ENCODE assay signal across 33 mouse cellular contexts in the genomic region with DNA sequence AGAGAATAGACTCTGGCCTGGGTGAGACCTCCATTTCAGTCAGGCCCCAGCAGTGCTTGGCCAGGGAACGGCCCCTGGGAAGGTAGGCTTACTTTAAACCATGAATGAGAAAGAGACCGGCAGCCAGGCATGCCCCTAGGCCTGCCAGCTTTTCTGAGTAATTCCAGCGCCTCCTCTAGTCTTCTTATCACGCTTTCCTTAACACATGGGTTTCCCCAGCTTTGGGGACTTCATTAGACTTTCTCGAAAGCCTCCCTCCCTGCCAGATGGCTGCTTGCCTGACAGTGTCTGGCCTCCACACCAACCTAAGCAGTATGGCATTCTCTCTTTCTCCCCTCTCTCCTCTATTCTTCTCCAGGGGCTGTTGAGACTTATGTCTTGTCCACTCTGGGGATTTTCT. TPM values are rescaled to one million over a fixed set of nuclear protein-coding genes. Genes with fewer than 3 reads are reported as not detected.
DNase-seq lines count a peak whose midpoint lies in the region; ATAC-seq and TF ChIP-seq lines count a peak whose summit lies in the region.
"Had no signal": no experiment of that assay in that cellular context is flagged by ENCODE, and none has a peak within 500 bp of the region (broad histone marks: within the 10 kb centered on the region; RNA-seq: fewer than 3 reads in every experiment).

No protein-coding gene starts in this region.

- no peaks in the 10 kb centered on the region for H3K4me1 ChIP-seq in forebrain, embryonic 14.5 days (ENCODE audit: control insufficient read depth, insufficient read depth, low read length)
- H3K4me1 ChIP-seq in forebrain, embryonic 11.5 days (replicated peaks; ENCODE audit: control insufficient read depth, insufficient read depth, low read length): no peaks in the 10 kb centered on the region
- H3K4me1 ChIP-seq in hindbrain, postnatal 0 days (ENCODE audit: insufficient read depth, low read length): no peaks in the 10 kb centered on the region
- no peaks in the 10 kb centered on the region for H3K4me1 ChIP-seq in hindbrain, embryonic 14.5 days (replicated peaks; ENCODE audit: control insufficient read depth, insufficient read depth, low read length)
- H3K4me1 ChIP-seq: hindbrain, embryonic 13.5 days; kidney, embryonic 15.5 days; limb, embryonic 15.5 days; liver, embryonic 13.5 days; neural tube, embryonic 12.5 days had no signal

- no peak for TF ChIP-seq POLR2A in brain, embryonic 14.5 days (IDR thresholded peaks at IDR 0.05; ENCODE audit: borderline replicate concordance, extremely low read depth, insufficient read depth, insufficient read length, poor library complexity, severe bottlenecking)

- DNase-seq in forebrain, embryonic 14.5 days (ENCODE audit: low spot score): peak; percentile 76
- DNase-seq in forebrain, embryonic 11.5 days (ENCODE audit: low spot score): no peak
- peak; percentile 54 for DNase-seq in hindbrain, postnatal 0 days (ENCODE audit: low spot score)
- no peak for DNase-seq in hindbrain, embryonic 14.5 days (ENCODE audit: low spot score)
- DNase-seq in MN1 (ENCODE audit: low spot score): peak; percentile 9
- peak; percentile 86 for DNase-seq in brain, embryonic 14.5 days (ENCODE audit: low read depth)
- DNase-seq in gastrocnemius, postnatal 4 days (ENCODE audit: low spot score in 2 of 2): no peak
- no peak for DNase-seq in adipocyte (ENCODE audit: low spot score)
- DNase-seq: adrenal gland, postnatal 36 days; B cell, adult 2 months; cerebellum, adult 9-11 months; gastrocnemius, postnatal 14 days; kidney, adult 18-20 months; kidney, postnatal 25 days; liver, embryonic 13.5 days; lung, adult 18-20 months; right cerebral cortex, adult 18-20 months; spleen, adult 18-20 months; thymus, postnatal 14 days had no signal

- WGBS in forebrain, embryonic 14.5 days: 38% methylated on average over 5 of the region's 5 CpGs
- 69% methylated on average over 5 of the region's 5 CpGs for WGBS in forebrain, embryonic 11.5 days
- 48% methylated on average over 5 of the region's 5 CpGs for WGBS in hindbrain, postnatal 0 days
- 64% methylated on average over 5 of the region's 5 CpGs for WGBS in hindbrain, embryonic 14.5 days

- no peaks in the 10 kb centered on the region for H3K9me3 ChIP-seq in forebrain, embryonic 14.5 days (replicated peaks; ENCODE audit: control insufficient read depth, low read length)
- H3K9me3 ChIP-seq in forebrain, embryonic 11.5 days (ENCODE audit: control insufficient read depth, low read length): no peaks in the 10 kb centered on the region
- H3K9me3 ChIP-seq in hindbrain, postnatal 0 days (ENCODE audit: low read length): no peaks in the 10 kb centered on the region
- no peaks in the 10 kb centered on the region for H3K9me3 ChIP-seq in hindbrain, embryonic 14.5 days (ENCODE audit: control insufficient read depth, low read length)
- H3K9me3 ChIP-seq: heart, embryonic 13.5 days; hindbrain, embryonic 13.5 days; kidney, embryonic 15.5 days; limb, embryonic 10.5 days; limb, embryonic 15.5 days; liver, embryonic 13.5 days; neural tube, embryonic 12.5 days had no signal

- no peak overlapping the region for H3K27ac ChIP-seq in forebrain, embryonic 14.5 days (ENCODE audit: low read depth, low read length)
- H3K27ac ChIP-seq in forebrain, embryonic 11.5 days (ENCODE audit: low read depth, low read length): no peak overlapping the region
- H3K27ac ChIP-seq in hindbrain, postnatal 0 days: no peak overlapping the region
- H3K27ac ChIP-seq in hindbrain, embryonic 14.5 days: no peak overlapping the region
- H3K27ac ChIP-seq: heart, embryonic 13.5 days; hindbrain, embryonic 13.5 days; kidney, embryonic 15.5 days; limb, embryonic 10.5 days; limb, embryonic 15.5 days; liver, embryonic 13.5 days; macrophage; neural tube, embryonic 12.5 days had no signal

- TF ChIP-seq CTCF in hindbrain, postnatal 0 days (IDR thresholded peaks at IDR 0.05; ENCODE audit: low read depth): no peak
- TF ChIP-seq CTCF in brain, embryonic 14.5 days (IDR thresholded peaks at IDR 0.05; ENCODE audit: borderline replicate concordance, extremely low read depth, insufficient read depth, insufficient read length): no peak

- no peak overlapping the region for H3K9ac ChIP-seq in forebrain, embryonic 14.5 days (ENCODE audit: low read length)
- no peak overlapping the region for H3K9ac ChIP-seq in forebrain, embryonic 11.5 days (ENCODE audit: low read length)
- H3K9ac ChIP-seq in hindbrain, postnatal 0 days (replicated peaks; ENCODE audit: low read length): no peak overlapping the region
- H3K9ac ChIP-seq in hindbrain, embryonic 14.5 days: no peak overlapping the region
- H3K9ac ChIP-seq: heart, embryonic 13.5 days; hindbrain, embryonic 13.5 days; kidney, embryonic 15.5 days; limb, embryonic 15.5 days; liver, embryonic 13.5 days; neural tube, embryonic 12.5 days had no signal

- H3K4me2 ChIP-seq in forebrain, embryonic 14.5 days (ENCODE audit: low read length): no peak overlapping the region
- no peak overlapping the region for H3K4me2 ChIP-seq in forebrain, embryonic 11.5 days (ENCODE audit: low read depth, low read length, severe bottlenecking)
- H3K4me2 ChIP-seq in hindbrain, postnatal 0 days (ENCODE audit: low read depth, low read length): no peak overlapping the region
- no peak overlapping the region for H3K4me2 ChIP-seq in hindbrain, embryonic 14.5 days (replicated peaks)
- H3K4me2 ChIP-seq: heart, embryonic 13.5 days; hindbrain, embryonic 13.5 days; kidney, embryonic 15.5 days; limb, embryonic 15.5 days; liver, embryonic 13.5 days; neural tube, embryonic 12.5 days had no signal

- no peak overlapping the region for H3K4me3 ChIP-seq in forebrain, embryonic 14.5 days (ENCODE audit: low read depth, low read length)
- no peak overlapping the region for H3K4me3 ChIP-seq in forebrain, embryonic 11.5 days (ENCODE audit: low read depth, low read length)
- no peak overlapping the region for H3K4me3 ChIP-seq in hindbrain, postnatal 0 days (ENCODE audit: low read length)
- no peak overlapping the region for H3K4me3 ChIP-seq in hindbrain, embryonic 14.5 days (replicated peaks; ENCODE audit: low read length)
- H3K4me3 ChIP-seq: erythroblast, embryonic 14.5 days; heart, embryonic 13.5 days; hindbrain, embryonic 13.5 days; kidney, embryonic 15.5 days; limb, embryonic 10.5 days; limb, embryonic 15.5 days; liver, embryonic 13.5 days; myocyte; neural tube, embryonic 12.5 days had no signal

- no peaks in the 10 kb centered on the region for H3K27me3 ChIP-seq in forebrain, embryonic 14.5 days (replicated peaks; ENCODE audit: control insufficient read depth, insufficient read depth, low read length)
- no peaks in the 10 kb centered on the region for H3K27me3 ChIP-seq in forebrain, embryonic 11.5 days (ENCODE audit: control insufficient read depth, insufficient read depth, low read length)
- H3K27me3 ChIP-seq in hindbrain, postnatal 0 days (ENCODE audit: insufficient read depth, low read length): no peaks in the 10 kb centered on the region
- H3K27me3 ChIP-seq in hindbrain, embryonic 14.5 days (ENCODE audit: control insufficient read depth, insufficient read depth, low read length): no peaks in the 10 kb centered on the region
- H3K27me3 ChIP-seq: heart, embryonic 13.5 days; hindbrain, embryonic 13.5 days; kidney, embryonic 15.5 days; limb, embryonic 15.5 days; liver, embryonic 13.5 days; neural tube, embryonic 12.5 days; Patski had no signal

- no peaks in the 10 kb centered on the region for H3K36me3 ChIP-seq in forebrain, embryonic 14.5 days (ENCODE audit: control insufficient read depth, insufficient read depth, low read length)
- no peaks in the 10 kb centered on the region for H3K36me3 ChIP-seq in forebrain, embryonic 11.5 days (ENCODE audit: control insufficient read depth, insufficient read depth, low read length)
- no peaks in the 10 kb centered on the region for H3K36me3 ChIP-seq in hindbrain, postnatal 0 days (ENCODE audit: insufficient read depth, low read length)
- H3K36me3 ChIP-seq in hindbrain, embryonic 14.5 days (replicated peaks; ENCODE audit: control insufficient read depth, insufficient read depth): no peaks in the 10 kb centered on the region
- H3K36me3 ChIP-seq: heart, embryonic 13.5 days; hindbrain, embryonic 13.5 days; kidney, embryonic 15.5 days; limb, embryonic 10.5 days; limb, embryonic 15.5 days; liver, embryonic 13.5 days; neural tube, embryonic 12.5 days had no signal

- ATAC-seq in forebrain, embryonic 14.5 days: peak; percentile 72; the same call in 1 of the 2 replicates
- ATAC-seq in forebrain, embryonic 11.5 days (replicated peaks; ENCODE audit: low FRiP score): no peak
- ATAC-seq in hindbrain, postnatal 0 days: no peak
- ATAC-seq in hindbrain, embryonic 14.5 days (ENCODE audit: low FRiP score): no peak
- ATAC-seq: inflammation-experienced regulatory T-cells, adult 6 months; lung, postnatal 0 days; midbrain, embryonic 16.5 days; Patski had no signal

RNA-seq across cellular contexts. Expression of gene Slit3, which starts 24.5 kb away (rescaled TPM):
- 2.3 and 2.4 TPM in 2 replicates for polyA plus RNA-seq in forebrain, embryonic 14.5 days (2014; fragmentation: Nextera tagmentation; extraction: Ambion mirVana)
- polyA plus RNA-seq in forebrain, embryonic 11.5 days (2014; fragmentation: Nextera tagmentation; extraction: Ambion mirVana): 7.4 TPM in 2 replicates
- 13.4 and 15.1 TPM in 2 replicates for total RNA-seq in hindbrain, postnatal 0 days (2014; rRNA removed)
- polyA plus RNA-seq in hindbrain, postnatal 0 days (2015; fragmentation: Nextera tagmentation; extraction: Ambion mirVana): 4.7 and 4.9 TPM in 2 replicates
- polyA plus RNA-seq in hindbrain, embryonic 14.5 days (2014; fragmentation: Nextera tagmentation; extraction: Ambion mirVana): 10.2 and 14.3 TPM in 2 replicates
- polyA plus RNA-seq in brain, embryonic 14.5 days (2012; rRNA removed): 5.1 and 9.3 TPM in 2 replicates
- total RNA-seq in gastrocnemius, postnatal 4 days (2021): 10 to 100 TPM; 17.0 to 24.0 TPM
- total RNA-seq: megakaryocyte-erythroid progenitor cell, adult 5-6 weeks had no signal
- polyA plus RNA-seq: erythroblast, embryonic 14.5 days; inflammation-experienced regulatory T-cells, adult 6 months; macrophage; myocyte had no signal

Comparison
In these comparisons a context has a peak if more than half of its experiments do, and no peak if none do; other contexts are left out.
1. DNase-seq: peak in forebrain, embryonic 14.5 days (single experiment), hindbrain, postnatal 0 days (single experiment), MN1 (single experiment) and brain, embryonic 14.5 days (single experiment); none in forebrain, embryonic 11.5 days (single experiment), hindbrain, embryonic 14.5 days (single experiment), gastrocnemius, postnatal 4 days (0 of 2) and adipocyte (single experiment).